Mouse (Mus musculus) olfactory bulb, adult 2 months (tissue): ENCODE results near the gene Gosr2. TPM values are rescaled to one million over a fixed set of nuclear protein-coding genes. Genes with fewer than 3 reads are reported as not detected.
"Not testable (repeated sequence)": the region's sequence is repeated elsewhere in the genome, so short reads cannot be mapped to it uniquely, and the experiment has no call there.

ENCODE experiments used
- H3K27ac ChIP-seq: fragments of 200-500 bp; 2 replicates; pipeline ENCODE4 v1.5.1; 2012; ENCODE audit warnings: low read depth, low read length; ENCODE audit not compliant: insufficient read depth
- H3K4me1 ChIP-seq: fragments of 200-500 bp; 2 replicates; pipeline ENCODE4 v1.6.1; 2012; ENCODE audit warnings: low read length; ENCODE audit not compliant: control insufficient read depth, insufficient read depth
- H3K4me3 ChIP-seq: fragments of 200-500 bp; 2 replicates; pipeline ENCODE4 v1.5.1; 2012; ENCODE audit warnings: mild to moderate bottlenecking, low read depth, low read length, moderate library complexity; ENCODE audit not compliant: insufficient read depth
- CTCF ChIP-seq: fragments of 200-500 bp; IDR thresholded peaks from 2 replicates; pipeline ENCODE4 v1.5.1; 2012; ENCODE audit warnings: low read depth, mild to moderate bottlenecking, low read length, moderate library complexity; ENCODE audit not compliant: insufficient read depth
- POLR2A ChIP-seq: fragments of 200-500 bp; IDR thresholded peaks from 2 replicates; pipeline ENCODE4 v1.6.1; 2012; ENCODE audit warnings: mild to moderate bottlenecking, low read depth, low read length, moderate library complexity; ENCODE audit not compliant: insufficient read depth
- WGBS: fragments of 180-500 bp; shearing (Covaris S2); methylation state at CpG from one replicate; pipeline ENCODE4 v1.1.7; 2018; 5-methylcytosine and 5-hydroxymethylcytosine counted together
- polyA plus RNA-seq: library from polyadenylated mRNA; stranded (reverse); fragments of >200 nt; gene quantifications from 2 replicates; pipeline ENCODE4 v1.2.4, GENCODE M21; 2012; ENCODE audit warnings: low replicate concordance; ENCODE audit not compliant: missing spikeins, insufficient read depth, insufficient read length

Gene Gosr2
- polyA plus RNA-seq, 1 experiment: not detected

- WGBS: 68% methylated on average over 2 of the region's 2 CpGs
- no peak overlapping the region for H3K27ac ChIP-seq
- peaks cover 5% of the 10 kb centered on the region for H3K4me1 ChIP-seq
- TF ChIP-seq CTCF: no peak
- TF ChIP-seq POLR2A: no peak
- no peak overlapping the region for H3K4me3 ChIP-seq
Observed at GRCm38 (mm10) chr11:103698226-103698625, 528 bp upstream of the Gosr2 start.

- H3K4me1 ChIP-seq: peaks cover 5% of the 10 kb centered on the region
- peak overlapping the region; percentile 68 for H3K4me3 ChIP-seq
- H3K27ac ChIP-seq: peak overlapping the region; percentile 99; the same call in 1 of the 2 replicates
- under 1% methylated on average over 18 of the region's 18 CpGs for WGBS
- TF ChIP-seq POLR2A (no peak), CTCF (no peak)
Observed at GRCm38 (mm10) chr11:103696851-103697564, 690 bp downstream of the Gosr2 start.

GRCm38 (mm10) chr11:103693241-103693640, 4.5 kb downstream of the Gosr2 start:
- no peak overlapping the region for H3K4me3 ChIP-seq
- H3K27ac ChIP-seq: no peak overlapping the region
- TF ChIP-seq POLR2A (no peak), CTCF (no peak)
- H3K4me1 ChIP-seq: no peaks in the 10 kb centered on the region
- WGBS: 43% methylated on average over 1 of the region's 1 CpGs

GRCm38 (mm10) chr11:103691036-103691435, 6.7 kb downstream of the Gosr2 start:
- TF ChIP-seq POLR2A (no peak), CTCF (no peak)
- H3K4me1 ChIP-seq: peaks cover 6% of the 10 kb centered on the region; the same call in 1 of the 2 replicates
- H3K27ac ChIP-seq: no peak overlapping the region
- WGBS: 100% methylated on average over 1 of the region's 1 CpGs
- H3K4me3 ChIP-seq: no peak overlapping the region

- Histone ChIP-seq H3K27ac (no peak overlapping the region), H3K4me3 (no peak overlapping the region), H3K4me1 (peaks cover 13% of the 10 kb centered on the region; the same call in 1 of the 2 replicates)
- 26% methylated on average over 3 of the region's 3 CpGs for WGBS
- no peak for TF ChIP-seq POLR2A
- no peak for TF ChIP-seq CTCF
Observed at GRCm38 (mm10) chr11:103688980-103689378, 8.7 kb downstream of the Gosr2 start.

- peaks cover 13% of the 10 kb centered on the region; the same call in 1 of the 2 replicates for H3K4me1 ChIP-seq
- H3K4me3 ChIP-seq: no peak overlapping the region
- TF ChIP-seq POLR2A: no peak
- TF ChIP-seq CTCF: no peak
- WGBS: 43% methylated on average over 6 of the region's 6 CpGs
- H3K27ac ChIP-seq: no peak overlapping the region
Observed at GRCm38 (mm10) chr11:103688271-103688979, 9.3 kb downstream of the Gosr2 start.

- TF ChIP-seq CTCF (no peak), POLR2A (no peak)
- H3K27ac ChIP-seq: no peak overlapping the region
- H3K4me3 ChIP-seq: no peak overlapping the region
- WGBS: 79% methylated on average over 6 of the region's 6 CpGs
- peaks cover 13% of the 10 kb centered on the region; the same call in 1 of the 2 replicates for H3K4me1 ChIP-seq
Observed at GRCm38 (mm10) chr11:103686706-103687105, 11.0 kb downstream of the Gosr2 start.

GRCm38 (mm10) chr11:103685261-103685736, 12.4 kb downstream of the Gosr2 start:
- Histone ChIP-seq H3K4me3 (no peak overlapping the region), H3K4me1 (peaks cover 13% of the 10 kb centered on the region; the same call in 1 of the 2 replicates), H3K27ac (no peak overlapping the region)
- no peak for TF ChIP-seq CTCF
- 35% methylated on average over 7 of the region's 7 CpGs for WGBS

GRCm38 (mm10) chr11:103683667-103684334, 13.9 kb downstream of the Gosr2 start:
- Histone ChIP-seq H3K27ac (no peak overlapping the region), H3K4me1 (peaks cover 13% of the 10 kb centered on the region; the same call in 1 of the 2 replicates), H3K4me3 (no peak overlapping the region)
- TF ChIP-seq CTCF (no peak), POLR2A (no peak)
- 65% methylated on average over 11 of the region's 11 CpGs for WGBS

- not testable (repeated sequence) for H3K4me1 ChIP-seq
Observed at GRCm38 (mm10) chr11:103677042-103677441, 20.7 kb downstream of the Gosr2 start.

More at GRCm38 (mm10) chr11:103677042-103677441, 20.7 kb downstream of the Gosr2 start:
- H3K27ac ChIP-seq, H3K4me3 ChIP-seq: not testable (repeated sequence)
- WGBS: 33% methylated on average over 2 of the region's 2 CpGs
- 0 out of 2 replicates have a peak, but pooled peaks have one; percentile 18 for TF ChIP-seq CTCF
